Mouse (Mus musculus): ENCODE measurements around the gene Cav1.

Cav1 gene

GRCm38 (mm10) chr6:17317944-17318343 is 11.8 kb downstream of the Cav1 start:
- no peak for DNase-seq (ENCODE audit: low spot score)

- DNase-seq (ENCODE audit: low spot score), result no peak
Observed at GRCm38 (mm10) chr6:17321976-17322375, 15.8 kb downstream of the Cav1 start.

- no peak for DNase-seq (ENCODE audit: low spot score)
Observed at GRCm38 (mm10) chr6:17327216-17327615, 21.1 kb downstream of the Cav1 start.

GRCm38 (mm10) chr6:17329801-17330200 is 23.7 kb downstream of the Cav1 start:
- DNase-seq (ENCODE audit: low spot score), result no peak

- DNase-seq (ENCODE audit: low spot score), result no peak
Observed at GRCm38 (mm10) chr6:17337724-17338123, 31.6 kb downstream of the Cav1 start.

GRCm38 (mm10) chr6:17340406-17340805 is 34.3 kb downstream of the Cav1 start:
- DNase-seq (ENCODE audit: low spot score), result no peak

- no peak for DNase-seq (ENCODE audit: low spot score)
Observed at GRCm38 (mm10) chr6:17348011-17348410, 41.9 kb downstream of the Cav1 start.

GRCm38 (mm10) chr6:17350803-17351202 is 44.7 kb downstream of the Cav1 start:
- DNase-seq (ENCODE audit: low spot score), result no peak

GRCm38 (mm10) chr6:17358896-17359690 is 53.0 kb downstream of the Cav1 start:
- no peak for DNase-seq (ENCODE audit: low spot score)

- DNase-seq (ENCODE audit: low spot score), result no peak
Observed at GRCm38 (mm10) chr6:17362771-17363170, 56.6 kb downstream of the Cav1 start.

GRCm38 (mm10) chr6:17363446-17364179 is 57.5 kb downstream of the Cav1 start:
- no peak for DNase-seq (ENCODE audit: low spot score)

- DNase-seq (ENCODE audit: low spot score), result no peak
Observed at GRCm38 (mm10) chr6:17374326-17374725, 68.2 kb downstream of the Cav1 start.

- no peak for DNase-seq (ENCODE audit: low spot score)
Observed at GRCm38 (mm10) chr6:17377371-17377770, 71.2 kb downstream of the Cav1 start.

GRCm38 (mm10) chr6:17380102-17380501 is 74.0 kb downstream of the Cav1 start:
- DNase-seq (ENCODE audit: low spot score), result no peak

- DNase-seq (ENCODE audit: low spot score), result no peak
Observed at GRCm38 (mm10) chr6:17381690-17382089, 75.6 kb downstream of the Cav1 start.

- DNase-seq (ENCODE audit: low spot score), result no peak
Observed at GRCm38 (mm10) chr6:17385531-17385930, 79.4 kb downstream of the Cav1 start.

GRCm38 (mm10) chr6:17387991-17388710 is 82.0 kb downstream of the Cav1 start:
- no peak for DNase-seq (ENCODE audit: low spot score)

Data from ovary, postnatal 36 days (tissue).